Mouse (Mus musculus) kidney, adult 2 months (tissue): Measurements from ENCODE around the gene S100pbp. TPM values are rescaled to one million over a fixed set of nuclear protein-coding genes. Genes with fewer than 3 reads are reported as not detected.

Experiments
- DNase-seq: peaks from one replicate; pipeline ENCODE4 v3.0.0; 2021
- H3K27ac ChIP-seq: fragments of 200-500 bp; 2 replicates; pipeline ENCODE4 v1.5.1; 2012; ENCODE audit warnings: low read depth, low read length, control low read depth, inconsistent platforms; ENCODE audit not compliant: insufficient read depth
- H3K27me3 ChIP-seq: fragments of 200-500 bp; replicated peaks from 2 replicates; pipeline ENCODE4 v1.6.1; 2012; ENCODE audit warnings: mild to moderate bottlenecking, moderate library complexity, low read length, inconsistent platforms; ENCODE audit not compliant: control insufficient read depth, insufficient read depth
- H3K36me3 ChIP-seq: fragments of 200-500 bp; 2 replicates; pipeline ENCODE4 v1.6.1; 2012; ENCODE audit warnings: mild to moderate bottlenecking, moderate library complexity, low read length, inconsistent platforms; ENCODE audit not compliant: control insufficient read depth, insufficient read depth
- H3K4me1 ChIP-seq: fragments of 200-500 bp; 2 replicates; pipeline ENCODE4 v1.6.1; 2011; ENCODE audit warnings: low read length; ENCODE audit not compliant: control insufficient read depth, insufficient read depth
- H3K4me3 ChIP-seq: fragments of 200-500 bp; 2 replicates; pipeline ENCODE4 v1.5.1; 2011; ENCODE audit warnings: mild to moderate bottlenecking, low read depth, low read length, control low read depth; ENCODE audit not compliant: insufficient read depth
- CTCF ChIP-seq: fragments of 200-500 bp; conservative IDR thresholded peaks from 2 replicates; pipeline ENCODE4 v1.5.1; 2011; ENCODE audit warnings: low read depth, mild to moderate bottlenecking, control low read depth, low read length, moderate library complexity, mixed read lengths; ENCODE audit not compliant: insufficient read depth, insufficient read length
- POLR2A ChIP-seq: fragments of 200-500 bp; IDR thresholded peaks from one replicate; pipeline ENCODE4 v1.6.1; 2011; ENCODE audit warnings: low read depth, low read length, control low read depth
- WGBS: fragments of 180-500 bp; shearing (Covaris S2); methylation state at CpG from one replicate; pipeline ENCODE4 v1.1.7; 2018; 5-methylcytosine and 5-hydroxymethylcytosine counted together
- polyA plus RNA-seq: library from polyadenylated mRNA; depleted of rRNA; stranded (reverse); fragments of >200 nt; gene quantifications from 2 replicates; pipeline ENCODE4 v1.2.3, GENCODE M21; 2012

The S100pbp gene
- polyA plus RNA-seq, 1 experiment = 13.6 TPM

GRCm38 (mm10) chr4:129226441-129226963 is 37.0 kb upstream of the S100pbp start:
- no peaks in the 10 kb centered on the region for H3K4me1 ChIP-seq
- peaks cover 2% of the 10 kb centered on the region for H3K36me3 ChIP-seq
- H3K27me3 ChIP-seq = no peaks in the 10 kb centered on the region
- no peak for TF ChIP-seq CTCF
- TF ChIP-seq POLR2A = no peak
- H3K27ac ChIP-seq = peak overlapping the region; percentile 81
- DNase-seq = peak; percentile 73
- H3K4me3 ChIP-seq = peak overlapping the region; percentile 59
- WGBS = 40% methylated on average over 5 of the region's 5 CpGs

- TF ChIP-seq CTCF (no peak), POLR2A (no peak)
- Histone ChIP-seq H3K27me3 (no peaks in the 10 kb centered on the region), H3K4me3 (no peak overlapping the region), H3K4me1 (no peaks in the 10 kb centered on the region), H3K27ac (no peak overlapping the region), H3K36me3 (peaks cover 2% of the 10 kb centered on the region)
- WGBS = 93% methylated on average over 12 of the region's 12 CpGs
- DNase-seq = no peak
Observed at GRCm38 (mm10) chr4:129225315-129225714, 35.8 kb upstream of the S100pbp start.

GRCm38 (mm10) chr4:129223421-129224281 is 34.1 kb upstream of the S100pbp start:
- Histone ChIP-seq H3K4me3 (no peak overlapping the region), H3K36me3 (peaks cover 2% of the 10 kb centered on the region), H3K4me1 (no peaks in the 10 kb centered on the region), H3K27me3 (no peaks in the 10 kb centered on the region), H3K27ac (no peak overlapping the region)
- TF ChIP-seq POLR2A (no peak), CTCF (no peak)
- no peak for DNase-seq
- WGBS = 75% methylated on average over 55 of the region's 55 CpGs

- H3K4me3 ChIP-seq = no peak overlapping the region
- WGBS = 87% methylated on average over 31 of the region's 31 CpGs
- peaks cover 2% of the 10 kb centered on the region for H3K36me3 ChIP-seq
- no peak overlapping the region for H3K27ac ChIP-seq
- H3K4me1 ChIP-seq = no peaks in the 10 kb centered on the region
- no peaks in the 10 kb centered on the region for H3K27me3 ChIP-seq
- TF ChIP-seq CTCF (no peak), POLR2A (no peak)
- DNase-seq = no peak
Observed at GRCm38 (mm10) chr4:129222019-129222925, 32.7 kb upstream of the S100pbp start.

GRCm38 (mm10) chr4:129221097-129222010 is 31.8 kb upstream of the S100pbp start:
- TF ChIP-seq CTCF = no peak
- TF ChIP-seq POLR2A = no peak
- no peak for DNase-seq
- H3K36me3 ChIP-seq = peaks cover 2% of the 10 kb centered on the region
- 83% methylated on average over 23 of the region's 23 CpGs for WGBS
- H3K27me3 ChIP-seq = no peaks in the 10 kb centered on the region
- H3K27ac ChIP-seq = no peak overlapping the region
- H3K4me3 ChIP-seq = no peak overlapping the region
- no peaks in the 10 kb centered on the region for H3K4me1 ChIP-seq

GRCm38 (mm10) chr4:129220376-129221089 is 31.0 kb upstream of the S100pbp start:
- WGBS = 62% methylated on average over 7 of the region's 7 CpGs
- Histone ChIP-seq H3K27me3 (no peaks in the 10 kb centered on the region), H3K27ac (no peak overlapping the region), H3K36me3 (peaks cover 2% of the 10 kb centered on the region), H3K4me1 (no peaks in the 10 kb centered on the region), H3K4me3 (no peak overlapping the region)
- TF ChIP-seq CTCF (no peak), POLR2A (no peak)
- no peak for DNase-seq
